Mouse (Mus musculus): Measurements from ENCODE around the gene Cage1.

The Cage1 gene

DNA sequence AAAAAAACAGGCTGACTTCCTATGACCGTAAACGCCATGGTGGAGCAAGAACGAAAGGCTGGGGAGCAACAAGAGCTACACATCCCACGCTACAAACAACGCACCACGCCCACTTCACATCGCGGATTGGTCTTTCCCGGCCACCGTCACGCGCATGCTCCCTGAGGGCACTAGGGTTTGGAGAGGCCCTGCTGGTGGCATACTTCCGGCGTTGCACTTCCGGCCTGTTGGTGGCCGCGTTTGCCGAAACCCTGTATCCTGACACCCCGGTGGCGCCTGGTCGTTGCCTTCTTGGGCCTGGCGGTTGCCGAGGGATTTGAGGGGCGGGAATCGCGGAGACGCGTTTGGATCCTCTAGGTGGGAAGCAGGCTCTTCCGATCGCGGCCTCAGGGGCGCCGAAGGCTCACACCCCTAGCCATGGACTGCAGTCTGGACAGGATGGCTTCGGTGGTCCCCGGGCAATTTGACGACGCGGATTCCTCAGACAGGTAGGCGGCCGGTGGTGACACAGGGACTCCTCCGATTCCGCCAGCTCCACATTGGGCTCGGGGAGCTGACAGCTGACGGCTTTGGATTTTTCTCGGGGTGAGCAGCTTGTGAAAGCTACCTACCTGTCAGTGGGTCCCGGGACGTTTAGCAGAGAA lies at the start of gene Cage1:
Cage1 (minus strand) TSS at position 26 of the 644 bp plus-strand sequence.
- peak; percentile 91 for DNase-seq (ENCODE audit: low read depth, low spot score)

- no peak for DNase-seq (ENCODE audit: low read depth, low spot score)
These were observed 44.3 kb upstream of the Cage1 start for GRCm38 (mm10) chr13:38081161-38081560.

GRCm38 (mm10) chr13:38080725-38081124 lies 43.9 kb upstream of the Cage1 start:
- DNase-seq (ENCODE audit: low read depth, low spot score) = no peak

DNA sequence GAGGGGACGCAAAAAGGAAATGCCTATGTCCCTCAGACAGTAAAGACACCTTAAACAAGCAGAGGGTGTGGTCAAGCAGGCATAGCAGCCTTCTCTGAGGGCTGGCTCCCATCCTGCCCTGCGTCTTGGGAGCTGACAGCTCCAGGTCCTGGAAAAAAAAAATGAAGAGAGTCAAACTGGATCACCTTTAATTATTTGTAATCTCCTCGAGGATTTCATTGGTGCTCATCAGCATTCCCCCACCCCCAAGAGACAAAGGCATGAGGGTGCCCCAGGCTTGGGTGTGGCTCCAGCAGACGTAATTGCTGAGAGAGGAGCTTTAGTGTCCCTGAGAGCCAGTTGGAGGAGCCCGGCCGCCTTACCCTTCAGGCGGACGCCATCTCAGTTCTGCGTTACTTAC lies 43.1 kb upstream of the Cage1 start:
- no peak for DNase-seq (ENCODE audit: low read depth, low spot score)

DNA sequence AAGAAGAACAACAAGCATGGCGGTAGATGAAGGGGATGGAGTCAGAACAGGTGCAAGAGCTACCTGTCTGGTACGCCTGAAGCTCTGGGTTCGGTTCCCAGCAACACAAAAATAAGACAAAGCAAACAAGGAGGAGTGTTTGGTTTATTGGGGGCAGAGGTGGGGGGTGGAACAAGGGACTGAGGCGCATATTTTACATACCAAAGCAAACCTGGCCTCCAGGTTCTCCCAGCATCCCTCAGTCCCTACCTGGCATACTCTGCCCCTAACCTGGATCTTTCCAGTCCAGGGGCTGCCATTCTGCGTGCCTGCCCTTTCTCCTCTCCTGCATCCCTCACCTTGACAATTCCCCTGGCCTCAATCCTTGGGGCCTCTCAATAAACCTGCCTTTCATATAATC lies 42.5 kb upstream of the Cage1 start:
- DNase-seq (ENCODE audit: low read depth, low spot score) = no peak

DNA sequence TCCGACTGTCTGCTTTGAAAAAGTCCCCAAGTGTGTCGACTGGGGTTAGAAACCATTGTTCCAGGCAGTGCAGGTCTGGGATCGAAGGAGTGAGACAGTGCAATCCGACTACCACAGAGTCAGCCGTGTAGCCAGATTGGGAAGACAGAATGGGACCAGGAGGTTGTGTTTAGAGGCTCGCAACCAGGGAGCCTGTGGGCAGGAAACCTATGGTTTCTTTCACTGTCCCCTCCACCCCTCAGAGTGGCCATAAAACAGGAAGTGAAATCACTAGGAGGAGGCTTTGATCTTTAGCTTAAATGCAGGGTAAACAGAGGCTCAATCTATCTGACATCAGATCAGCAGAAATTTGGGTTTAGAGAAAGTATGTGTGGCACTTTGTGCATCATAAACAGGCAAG lies 42.0 kb upstream of the Cage1 start:
- DNase-seq (ENCODE audit: low read depth, low spot score) = no peak

DNA sequence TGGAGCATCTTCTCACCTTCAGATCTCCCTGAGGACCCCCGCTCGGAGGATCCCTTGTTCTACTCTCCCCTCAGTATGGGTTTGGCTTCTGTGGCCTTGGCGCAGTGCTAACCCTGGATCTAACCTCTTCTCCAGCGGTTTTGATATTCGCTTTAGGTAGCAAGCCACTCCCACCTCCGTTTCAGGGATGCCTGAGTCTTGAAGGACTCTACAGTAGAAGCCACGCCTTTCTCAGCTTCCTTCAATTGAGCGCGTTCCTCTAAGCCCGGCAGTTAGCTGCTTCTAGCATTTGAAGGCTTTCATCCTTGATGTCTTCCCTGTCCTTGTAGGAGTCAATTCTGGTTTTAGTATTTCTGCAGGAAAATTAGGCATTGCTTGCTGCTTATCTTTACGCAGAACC lies 40.2 kb upstream of the Cage1 start:
- DNase-seq (ENCODE audit: low read depth, low spot score) = no peak

DNA sequence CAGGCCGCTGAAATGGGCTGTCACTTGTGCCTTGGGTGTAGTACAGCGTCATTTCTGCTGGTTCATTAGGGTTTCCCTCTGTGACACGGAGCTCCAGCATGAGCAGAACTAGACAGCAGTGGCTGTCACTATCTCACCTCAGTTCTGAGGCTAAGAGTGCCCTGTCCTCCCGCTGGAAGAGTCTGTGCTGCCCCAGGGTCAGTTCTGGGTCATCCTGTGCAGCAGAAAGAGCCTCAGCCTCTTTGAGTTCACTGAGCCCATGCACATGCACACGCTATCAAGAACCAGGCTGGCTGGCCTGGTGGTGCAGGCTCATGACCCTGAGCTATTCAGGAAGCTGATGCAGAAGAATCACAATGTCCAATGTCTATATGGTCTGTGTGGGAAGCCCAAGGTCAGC lies 37.5 kb upstream of the Cage1 start:
- DNase-seq (ENCODE audit: low read depth, low spot score) = no peak

GRCm38 (mm10) chr13:38073374-38074307 lies 36.8 kb upstream of the Cage1 start:
- no peak for DNase-seq (ENCODE audit: low read depth, low spot score)

- no peak for DNase-seq (ENCODE audit: low read depth, low spot score)
These were observed 34.1 kb upstream of the Cage1 start for GRCm38 (mm10) chr13:38070945-38071344.

DNA sequence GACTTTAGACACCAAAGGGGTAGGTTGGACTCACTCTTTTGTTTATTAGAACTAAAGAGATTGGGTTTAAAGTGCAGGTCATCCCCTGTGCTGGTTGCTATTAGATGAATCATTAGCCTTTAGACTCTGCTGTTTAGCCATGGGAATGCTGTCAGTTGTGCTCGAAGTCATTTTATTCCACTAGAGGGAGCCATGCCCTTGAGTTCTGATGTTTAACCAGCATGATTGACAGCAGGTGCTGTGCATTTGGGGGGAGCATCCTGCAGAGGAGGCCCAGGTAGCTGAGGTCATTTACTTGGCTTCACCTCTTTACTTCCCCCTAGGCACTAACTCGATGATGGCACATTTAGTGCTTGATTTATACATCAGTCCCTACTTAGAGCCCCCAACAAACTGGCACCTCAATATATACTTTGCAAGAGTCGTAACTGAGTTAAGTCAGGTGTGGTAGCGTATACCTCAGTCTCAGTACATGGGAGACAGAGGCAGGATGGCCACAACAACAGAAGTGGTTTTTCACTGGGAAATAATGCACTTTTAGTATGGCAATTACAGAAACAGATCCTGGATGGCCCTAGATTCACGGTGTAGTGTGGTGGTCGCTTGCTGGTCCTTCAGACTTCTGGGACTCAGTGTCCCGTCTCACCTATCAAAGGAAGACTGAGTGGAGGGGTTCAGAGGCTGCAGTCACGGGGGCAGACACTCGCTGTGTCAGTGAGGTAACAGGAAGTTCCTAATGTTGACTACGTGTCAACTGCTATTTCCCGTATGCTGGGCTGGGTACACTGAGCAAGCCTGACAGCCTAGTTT lies 28.2 kb upstream of the Cage1 start:
- peak; percentile 21 for DNase-seq (ENCODE audit: low read depth, low spot score)

- no peak for DNase-seq (ENCODE audit: low read depth, low spot score)
These were observed 25.8 kb upstream of the Cage1 start for GRCm38 (mm10) chr13:38062678-38063077.

GRCm38 (mm10) chr13:38049888-38050287 lies 13.0 kb upstream of the Cage1 start:
- no peak for DNase-seq (ENCODE audit: low read depth, low spot score)

GRCm38 (mm10) chr13:38037811-38038210 lies 942 bp upstream of the Cage1 start:
- no peak for DNase-seq (ENCODE audit: low read depth, low spot score)

- no peak for DNase-seq (ENCODE audit: low read depth, low spot score)
These were observed 376 bp downstream of the Cage1 start, which contains the start of gene Riok1 for GRCm38 (mm10) chr13:38036343-38037043. Riok1 (plus strand) TSS chr13:38036995.

DNA sequence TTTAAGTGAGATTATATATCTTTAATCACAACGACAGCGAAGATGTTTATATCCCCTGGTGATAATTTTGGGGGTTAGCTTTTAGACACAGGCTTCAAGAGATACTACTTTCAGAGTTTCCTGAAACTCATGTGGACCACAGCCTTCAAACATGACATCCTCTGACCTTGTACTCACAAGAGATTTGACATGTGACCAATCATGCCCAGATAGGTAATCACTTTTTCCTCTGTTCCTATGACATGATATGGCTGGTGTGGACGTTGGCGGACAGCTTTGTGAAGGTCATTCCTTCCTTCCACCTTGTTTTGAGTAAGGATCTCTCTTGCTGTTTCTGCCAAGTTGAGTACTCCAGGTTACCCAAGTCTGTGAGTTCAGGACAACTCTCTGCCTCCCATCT lies 8.5 kb downstream of the Cage1 start:
- DNase-seq (ENCODE audit: low read depth, low spot score) = no peak

DNA sequence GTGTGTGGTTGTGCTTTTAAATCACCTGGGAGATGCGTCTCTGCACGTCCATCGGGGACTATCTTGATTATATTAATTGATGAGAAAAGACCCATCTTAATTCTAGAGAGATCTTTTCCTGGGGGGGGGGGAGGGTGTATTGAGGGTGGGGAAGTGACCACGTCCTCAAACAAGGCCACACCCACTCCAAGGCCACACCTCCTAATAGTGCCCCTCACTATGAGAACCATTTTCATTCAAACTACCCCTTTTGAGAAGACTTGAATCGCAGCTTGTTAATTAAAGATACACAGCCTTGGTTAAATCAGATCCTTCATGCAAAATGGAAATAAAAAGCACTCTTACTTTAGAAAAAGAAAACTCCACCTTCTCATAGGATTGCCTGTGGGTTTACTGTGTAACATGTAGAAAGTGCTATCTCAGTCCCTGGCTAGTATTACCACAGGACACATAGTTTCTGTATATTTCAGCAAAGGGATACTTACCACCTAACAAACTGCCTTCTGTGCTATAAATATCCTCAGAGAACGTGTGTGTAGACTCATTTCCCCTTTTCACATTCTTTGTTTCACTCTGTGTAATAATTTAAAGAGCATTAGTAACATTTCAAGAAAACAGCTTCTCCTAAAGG lies 9.1 kb downstream of the Cage1 start:
- no peak for DNase-seq (ENCODE audit: low read depth, low spot score)

GRCm38 (mm10) chr13:38025874-38026273 lies 11.0 kb downstream of the Cage1 start:
- DNase-seq (ENCODE audit: low read depth, low spot score) = no peak

GRCm38 (mm10) chr13:38018791-38019190 lies 18.1 kb downstream of the Cage1 start:
- no peak for DNase-seq (ENCODE audit: low read depth, low spot score)

- no peak for DNase-seq (ENCODE audit: low read depth, low spot score)
These were observed 21.3 kb downstream of the Cage1 start for GRCm38 (mm10) chr13:38015591-38015990.

GRCm38 (mm10) chr13:38012436-38012835 lies 24.4 kb downstream of the Cage1 start:
- DNase-seq (ENCODE audit: low read depth, low spot score) = no peak

All from telencephalon, adult 2 months (tissue).